Mouse (Mus musculus) inflammation-experienced regulatory T-cells, adult 6 months (primary cell): ENCODE measurements at regions not wholly inside any gene's neighbourhood (a gene's known extent, or its start where the extent isn't known, plus 50 kb on each side); places are given as distances from the start of the nearest gene placed in this dataset.
"Not testable (repeated sequence)": the region's sequence is repeated elsewhere in the genome, so short reads cannot be mapped to it uniquely, and the experiment has no call there.

Source experiments
- ATAC-seq: one replicate; pipeline ENCODE4 v1.8.0; 2017

DNA sequence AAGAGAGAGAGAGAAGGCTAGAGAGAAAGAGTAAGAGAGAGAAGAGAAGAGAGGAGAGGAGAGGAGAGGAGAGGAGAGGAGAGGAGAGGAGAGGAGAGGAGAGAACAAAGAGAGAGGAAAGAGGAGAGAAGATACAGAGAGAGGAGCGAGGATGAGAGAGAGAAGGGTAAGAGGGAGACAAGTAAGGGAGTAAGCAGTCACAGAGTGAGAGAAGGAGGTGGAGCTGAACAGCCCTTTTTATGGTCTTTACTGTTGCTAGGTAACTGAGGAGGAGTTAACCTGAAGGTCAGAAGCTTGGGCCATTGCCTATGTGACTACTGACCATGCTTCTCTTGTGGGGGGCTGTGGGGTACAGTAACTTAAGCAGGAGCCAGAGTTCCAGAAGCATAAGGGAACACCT, 430.2 kb downstream of the 1190002N15Rik start:
- not testable (repeated sequence) for ATAC-seq

DNA sequence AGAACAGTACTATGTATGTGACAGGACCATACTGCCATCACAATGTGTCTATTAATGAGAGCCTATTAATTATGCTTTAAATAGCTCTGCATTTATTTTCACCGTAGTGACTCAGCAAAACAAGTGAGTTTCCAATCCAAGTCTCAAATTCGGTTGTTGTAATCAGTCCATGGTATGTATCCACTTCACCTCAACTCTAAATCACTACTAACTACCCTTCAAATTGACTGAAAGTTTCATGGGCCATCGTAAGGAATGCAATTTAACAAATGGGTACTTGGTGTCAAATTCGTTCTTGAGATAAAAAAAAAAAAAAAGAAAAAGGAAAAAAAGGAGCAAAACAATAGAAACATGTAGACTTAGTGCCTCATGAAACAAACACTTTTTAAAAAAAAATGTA, 433.2 kb downstream of the 1190002N15Rik start:
- no peak for ATAC-seq

DNA sequence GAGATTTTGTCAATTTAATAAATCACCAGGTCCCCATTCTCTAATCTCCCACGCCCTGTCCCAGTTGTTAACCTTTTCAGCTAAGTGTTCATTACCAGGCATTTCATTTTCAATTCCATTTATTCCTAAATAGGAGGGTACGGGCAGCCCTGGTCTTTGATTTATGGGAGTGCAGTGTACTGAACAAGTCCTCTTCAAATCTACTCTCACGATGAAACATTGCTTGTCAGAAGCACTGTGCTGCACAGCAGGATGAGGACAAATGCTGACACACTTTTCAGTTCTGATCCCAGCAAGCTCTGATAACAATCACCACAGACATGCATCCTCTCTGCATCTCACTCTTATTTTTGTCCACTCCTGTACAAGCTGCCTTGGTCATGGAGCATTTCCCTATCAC, 435.9 kb downstream of the 1190002N15Rik start:
- ATAC-seq, result no peak

DNA sequence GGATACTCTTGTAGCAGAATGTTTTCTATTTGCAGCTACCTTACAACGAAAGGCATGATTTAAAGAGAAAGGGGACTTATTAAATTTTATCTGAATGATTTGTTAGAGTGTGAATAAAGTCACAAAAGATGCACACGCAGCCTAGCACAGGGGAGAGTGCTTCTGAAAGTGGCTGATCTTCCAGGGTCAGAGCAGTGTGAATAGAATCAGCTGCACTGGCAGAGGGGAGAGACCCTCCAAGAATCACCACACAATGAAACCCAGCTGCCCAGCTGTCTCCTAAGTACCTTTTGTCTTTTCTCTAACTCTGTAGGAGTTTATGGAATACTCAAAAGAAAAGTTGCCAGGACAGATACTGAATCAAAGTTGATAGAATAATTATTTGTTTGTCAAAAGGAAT, 443.1 kb downstream of the 1190002N15Rik start:
- ATAC-seq, result no peak

DNA sequence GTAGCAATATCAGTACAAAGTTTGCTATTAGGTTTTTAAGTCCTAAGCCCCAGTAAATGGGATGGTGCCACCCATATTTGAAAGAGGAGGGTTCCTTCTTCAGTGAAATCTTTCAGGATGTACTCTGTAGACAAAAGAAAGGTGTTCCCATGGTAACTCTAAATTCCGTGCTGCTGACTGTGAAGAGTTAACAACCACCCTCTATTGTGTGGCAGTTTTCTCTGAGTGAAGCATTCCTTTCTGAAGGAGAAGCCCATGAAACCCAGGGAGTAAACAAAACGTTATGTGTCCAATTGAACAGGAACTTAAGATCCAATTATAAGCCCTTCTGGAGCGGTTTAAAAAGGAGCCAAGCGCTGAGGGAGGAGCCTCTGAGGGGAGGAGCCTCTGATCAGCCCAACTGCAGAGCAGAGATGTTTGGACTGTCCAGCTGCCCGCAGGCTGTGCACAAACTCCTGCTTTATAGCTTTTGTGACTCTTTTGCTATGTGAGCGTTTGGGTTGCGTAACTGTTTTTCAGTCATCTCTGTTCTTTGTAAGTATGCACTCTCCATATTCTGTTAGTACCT, 446.1 kb downstream of the 1190002N15Rik start:
- ATAC-seq, result no peak

DNA sequence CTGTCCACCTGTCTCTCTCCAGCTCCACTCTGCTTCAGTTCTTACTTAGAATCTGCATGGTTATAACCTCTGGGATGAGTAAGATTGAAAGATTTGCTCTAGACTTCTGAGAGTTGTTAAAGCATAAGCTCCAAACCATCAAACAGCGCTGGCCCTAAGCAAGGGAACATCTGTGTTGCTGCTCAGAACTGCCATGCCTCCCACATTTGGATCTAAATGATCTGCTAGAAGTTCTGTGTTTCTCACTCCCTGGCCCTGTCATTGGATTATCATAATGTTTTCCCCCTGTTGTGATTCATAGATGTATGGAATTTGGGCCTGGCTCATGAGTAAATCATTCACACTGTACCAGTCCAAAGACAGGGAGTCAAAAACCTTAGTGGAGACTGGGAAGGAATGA, 448.1 kb downstream of the 1190002N15Rik start:
- ATAC-seq, result no peak

DNA sequence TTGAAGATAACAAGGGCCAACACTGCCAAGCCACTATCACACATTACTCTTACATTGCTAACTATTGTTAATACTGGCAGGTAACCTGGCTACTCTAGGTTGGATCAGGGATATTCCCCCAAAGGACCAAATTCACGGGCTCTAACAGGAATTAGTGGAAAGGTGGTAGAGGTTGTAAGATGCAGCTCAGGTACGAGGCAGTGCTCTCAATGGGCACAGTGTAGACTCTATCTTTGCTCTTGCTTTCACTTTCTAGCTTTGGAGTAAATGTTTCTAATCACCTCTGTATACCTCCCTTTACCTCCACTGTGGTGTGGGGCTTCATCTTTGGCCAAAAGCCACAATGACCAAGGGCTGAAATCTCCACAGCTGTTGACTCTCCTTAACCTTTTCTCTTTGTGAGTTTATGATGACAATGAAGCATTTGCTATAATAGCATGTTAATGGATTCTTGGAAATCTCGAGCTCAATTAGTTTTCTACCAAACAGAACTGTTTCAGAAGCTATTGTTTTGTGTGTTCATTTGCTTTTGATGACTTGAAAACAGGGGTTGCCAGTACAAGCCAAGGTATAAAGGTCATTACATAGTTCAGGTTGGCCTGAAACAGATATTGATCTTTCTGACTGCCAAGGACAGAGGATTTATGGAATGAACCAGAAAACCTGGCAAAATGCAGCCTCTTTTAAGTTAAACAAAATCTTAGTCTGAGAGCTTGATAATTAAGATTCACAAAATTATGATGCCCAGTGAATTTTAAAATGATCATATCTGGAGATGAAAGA, 454.1 kb downstream of the 1190002N15Rik start:
- ATAC-seq, result no peak

DNA sequence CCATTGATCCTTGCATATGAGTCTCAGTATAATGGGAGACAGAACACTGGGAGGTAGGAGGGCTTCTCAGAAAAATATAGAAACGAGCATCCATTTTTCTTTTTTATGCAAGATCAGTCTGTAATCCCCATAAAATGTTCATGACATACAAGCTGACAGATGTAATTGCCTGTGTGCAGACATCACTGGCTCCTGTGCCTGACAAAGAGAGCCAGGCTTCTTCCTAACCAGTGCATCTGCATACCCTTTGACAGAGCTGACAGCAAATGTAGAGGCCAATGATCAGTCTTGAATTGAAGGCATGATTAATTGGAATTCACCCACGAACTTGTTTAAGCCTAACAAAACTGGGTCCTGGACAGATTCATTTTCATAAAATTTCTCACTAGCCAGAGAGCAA, 463.0 kb downstream of the 1190002N15Rik start:
- ATAC-seq, result no peak

DNA sequence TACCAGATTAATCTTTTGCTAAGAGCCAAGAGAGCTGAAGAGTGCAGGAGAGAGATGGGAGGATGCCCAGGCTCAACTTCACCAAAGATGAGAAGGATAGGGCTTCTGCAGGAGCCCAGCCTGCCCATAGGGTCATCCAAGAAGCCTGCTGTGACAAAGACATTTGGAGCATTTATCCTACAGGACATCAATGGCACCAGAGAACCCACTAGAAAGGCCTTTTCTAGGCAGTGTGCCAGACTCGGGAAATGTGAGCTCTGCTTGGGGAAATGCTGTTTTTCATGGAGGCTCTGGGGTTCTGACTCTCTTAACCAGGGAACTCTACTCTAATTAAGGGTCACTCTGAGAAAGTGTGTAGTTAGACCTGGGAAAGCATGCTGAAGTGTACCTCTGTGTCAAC, 470.8 kb downstream of the 1190002N15Rik start:
- ATAC-seq, result no peak

DNA sequence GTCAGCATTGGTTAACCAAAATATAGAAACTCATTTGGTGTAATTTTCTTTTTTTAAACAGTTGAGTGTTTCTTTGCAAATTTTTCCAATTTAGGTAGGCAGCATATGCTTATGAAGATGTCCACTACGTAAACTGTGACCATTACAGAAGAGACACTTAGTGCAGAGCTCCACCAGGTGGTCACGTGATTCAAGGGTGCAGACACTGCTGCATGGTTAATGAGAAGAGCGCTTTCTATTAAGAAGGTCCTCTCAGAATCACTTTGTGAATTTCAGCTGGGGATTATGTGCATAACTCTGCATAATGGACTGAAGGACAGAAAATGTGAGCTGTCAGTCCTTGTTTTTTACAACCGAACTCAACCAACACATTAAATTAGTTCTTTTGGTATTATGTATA, 484.7 kb downstream of the 1190002N15Rik start:
- ATAC-seq, result no peak

DNA sequence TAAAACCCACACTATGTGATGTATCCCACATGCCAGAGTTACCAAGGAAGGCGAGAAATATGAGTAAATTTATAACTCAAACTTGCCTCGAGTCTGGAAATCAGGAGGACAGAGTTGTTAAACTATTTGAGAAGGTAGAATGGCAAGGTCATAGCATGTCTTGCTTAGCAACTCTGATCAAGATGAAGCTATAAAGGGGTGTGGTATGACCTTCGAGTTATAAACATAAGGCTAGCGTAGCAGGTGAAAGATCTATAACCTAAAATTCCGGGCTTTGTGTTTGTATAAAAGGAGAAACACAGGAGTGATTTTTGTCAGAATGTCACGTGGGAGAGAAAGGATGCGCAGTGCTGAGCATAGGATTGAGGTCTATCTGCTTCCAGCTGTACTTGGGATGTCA, 490.0 kb downstream of the 1190002N15Rik start:
- ATAC-seq, result no peak

DNA sequence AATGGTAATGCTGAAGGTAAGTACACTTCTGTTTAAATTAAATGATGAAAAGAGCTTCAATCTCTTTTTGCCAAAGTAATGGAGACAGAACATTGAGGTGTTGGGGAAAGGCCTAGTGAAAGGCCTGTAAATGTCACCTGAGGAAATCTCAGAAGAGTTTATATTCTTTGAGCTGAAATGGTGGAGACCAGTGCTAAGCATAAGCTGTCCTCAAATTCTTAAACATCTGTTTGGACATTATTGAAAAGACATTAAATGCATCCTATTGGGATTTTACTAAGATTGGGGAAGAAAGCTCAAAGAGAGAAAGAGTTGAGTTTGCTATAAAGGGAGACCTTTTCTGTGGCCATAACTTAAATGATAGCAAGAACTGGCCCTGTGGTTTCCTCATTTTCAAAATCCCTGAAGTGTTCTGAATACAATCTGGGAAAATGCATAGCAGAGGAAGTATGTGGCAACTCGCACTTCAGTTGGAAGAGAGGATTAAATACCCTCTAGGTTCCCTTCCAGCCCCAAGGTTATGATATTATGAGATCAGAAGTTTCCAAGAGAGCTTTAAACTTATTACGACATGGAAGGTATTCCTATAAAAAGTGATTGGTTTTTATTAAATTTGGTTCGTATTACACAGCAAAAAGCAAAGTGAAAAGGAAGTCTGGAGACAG, 492.3 kb downstream of the 1190002N15Rik start:
- no peak for ATAC-seq

DNA sequence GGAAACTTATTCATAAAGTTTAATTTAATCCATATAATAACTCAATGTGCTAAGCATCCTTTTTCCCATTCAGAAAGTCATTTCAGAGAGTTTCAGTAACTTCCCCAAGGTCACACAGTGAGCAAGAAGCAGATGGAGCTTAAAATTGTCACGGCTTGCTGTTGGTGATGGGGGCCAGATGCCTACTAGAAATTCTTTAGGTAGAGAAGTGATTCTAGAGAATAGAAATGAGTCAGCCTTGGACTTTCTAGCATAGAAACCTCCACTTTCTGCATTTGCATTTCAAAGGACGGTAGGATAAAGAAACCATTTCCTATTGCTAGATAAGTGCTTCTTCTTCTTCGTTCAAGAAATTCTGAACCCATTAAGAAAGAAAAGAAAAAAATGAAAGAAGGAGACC, 514.1 kb downstream of the 1190002N15Rik start:
- no peak for ATAC-seq

DNA sequence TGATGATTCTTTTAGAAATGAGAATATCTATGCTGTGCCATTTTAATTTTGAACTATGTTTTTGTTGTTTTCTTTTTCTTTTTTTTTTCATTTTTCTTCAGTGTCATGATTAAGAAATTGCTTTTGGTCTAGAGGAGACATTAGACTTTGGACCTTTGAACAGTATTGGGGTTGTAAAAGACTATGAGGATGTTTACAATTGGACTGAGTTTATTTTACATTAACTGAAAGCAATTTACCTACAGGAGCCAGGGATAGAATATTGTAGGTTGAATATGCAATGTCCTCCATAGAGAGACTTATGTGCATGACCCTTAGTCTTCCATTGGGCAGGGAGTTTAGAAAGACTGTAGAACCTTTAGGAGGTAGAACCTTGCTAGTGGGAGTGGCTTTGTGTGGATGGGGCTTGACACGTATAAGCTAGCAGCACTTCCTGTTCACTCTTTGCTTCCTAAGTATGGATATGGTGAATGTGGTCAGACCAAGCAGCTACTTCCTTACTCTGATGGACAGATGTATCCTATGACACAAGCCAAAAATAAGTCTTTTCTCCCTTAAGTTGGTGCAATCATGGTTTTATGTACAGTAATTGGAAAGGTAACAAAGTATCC, 516.5 kb downstream of the 1190002N15Rik start:
- no peak for ATAC-seq

DNA sequence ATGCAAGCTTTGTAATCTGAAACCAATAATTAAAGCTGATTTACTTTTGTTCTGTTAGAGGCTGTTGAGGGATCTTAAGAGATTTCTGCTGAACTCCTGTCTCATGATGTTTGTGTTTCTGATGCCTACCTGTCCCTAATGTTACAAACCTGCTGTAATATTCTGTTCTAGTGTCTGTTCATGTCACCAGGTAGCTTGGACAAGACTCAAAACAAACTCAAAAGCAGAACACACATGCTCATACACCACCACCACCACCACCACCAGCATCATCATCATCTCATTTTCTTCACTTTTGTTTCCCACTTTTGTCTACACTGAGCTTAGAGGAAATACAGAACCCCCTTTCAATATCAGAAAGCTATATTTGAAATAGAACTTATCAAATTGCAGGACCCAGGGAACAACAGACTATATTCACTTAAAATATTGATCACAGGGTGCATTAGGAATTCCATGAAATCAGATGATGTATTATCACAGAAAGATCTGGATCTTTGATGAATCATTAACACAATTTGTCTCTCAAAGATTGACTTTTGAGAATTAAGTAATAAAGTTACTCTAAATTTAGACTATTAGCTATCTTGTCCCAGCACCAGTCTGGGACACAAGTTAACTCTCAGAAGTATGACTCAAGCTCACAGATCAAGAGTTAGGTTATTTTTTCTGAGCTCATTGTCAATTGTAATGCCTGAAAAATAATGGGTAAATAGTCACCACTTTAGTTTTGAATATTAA, 521.0 kb downstream of the 1190002N15Rik start:
- no peak for ATAC-seq

DNA sequence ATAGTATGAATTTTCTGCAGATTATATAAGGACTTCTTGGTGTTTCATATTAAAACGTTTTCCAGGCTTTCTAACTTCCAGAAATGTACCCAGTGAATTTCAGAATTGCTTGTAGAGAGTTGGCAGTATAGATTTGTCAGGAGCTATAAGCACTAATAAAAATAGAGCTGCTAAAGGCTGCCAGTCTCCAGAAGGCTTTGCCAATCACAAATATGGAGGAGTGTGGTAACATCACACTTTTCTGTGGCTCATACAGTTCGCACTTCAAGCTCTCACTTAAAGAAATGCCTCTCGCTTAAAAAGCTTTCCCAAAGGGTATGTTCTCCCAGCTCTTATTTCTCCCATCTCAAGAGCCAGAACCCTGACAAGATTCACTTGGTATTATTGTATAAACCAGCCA, 545.7 kb downstream of the 1190002N15Rik start:
- ATAC-seq, result no peak

DNA sequence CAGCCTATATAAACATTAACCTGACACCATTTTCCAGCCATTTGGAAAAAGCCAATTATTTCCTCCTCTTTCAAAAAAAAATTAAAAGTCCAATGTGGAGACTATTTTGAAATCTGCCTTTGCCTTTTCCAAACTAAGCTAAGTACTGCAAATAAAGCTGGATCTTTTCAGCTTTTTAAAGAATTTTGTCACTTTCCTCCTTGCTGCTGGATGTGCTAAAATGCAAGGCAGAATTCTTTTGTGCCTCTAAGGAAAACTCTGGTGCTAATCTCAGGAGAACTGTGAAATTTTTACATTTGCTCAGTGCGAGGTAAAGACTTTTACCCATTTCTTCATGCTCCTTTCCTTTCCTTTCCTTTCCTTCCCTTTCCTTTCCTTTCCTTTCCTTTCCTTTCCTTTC, 546.7 kb downstream of the 1190002N15Rik start:
- no peak for ATAC-seq

DNA sequence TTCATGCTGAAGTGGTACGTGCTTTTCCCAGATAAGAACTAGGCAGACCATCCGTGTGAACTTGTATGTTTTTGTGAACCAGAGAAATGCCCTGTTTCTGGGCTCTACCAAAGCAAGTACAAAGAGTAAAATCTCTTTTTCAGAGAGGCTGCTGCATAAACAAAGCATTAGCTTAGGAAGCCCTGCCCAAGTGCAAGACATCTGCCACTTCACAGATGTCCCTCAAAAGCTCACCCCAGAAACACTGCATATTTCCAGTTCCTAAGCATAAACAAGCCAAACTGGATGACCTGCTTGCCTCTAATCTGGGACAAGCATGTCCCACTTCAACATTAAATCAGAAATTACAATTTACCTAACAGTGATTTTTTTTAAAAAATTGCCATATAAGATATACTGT, 556.7 kb downstream of the 1190002N15Rik start:
- no peak for ATAC-seq

DNA sequence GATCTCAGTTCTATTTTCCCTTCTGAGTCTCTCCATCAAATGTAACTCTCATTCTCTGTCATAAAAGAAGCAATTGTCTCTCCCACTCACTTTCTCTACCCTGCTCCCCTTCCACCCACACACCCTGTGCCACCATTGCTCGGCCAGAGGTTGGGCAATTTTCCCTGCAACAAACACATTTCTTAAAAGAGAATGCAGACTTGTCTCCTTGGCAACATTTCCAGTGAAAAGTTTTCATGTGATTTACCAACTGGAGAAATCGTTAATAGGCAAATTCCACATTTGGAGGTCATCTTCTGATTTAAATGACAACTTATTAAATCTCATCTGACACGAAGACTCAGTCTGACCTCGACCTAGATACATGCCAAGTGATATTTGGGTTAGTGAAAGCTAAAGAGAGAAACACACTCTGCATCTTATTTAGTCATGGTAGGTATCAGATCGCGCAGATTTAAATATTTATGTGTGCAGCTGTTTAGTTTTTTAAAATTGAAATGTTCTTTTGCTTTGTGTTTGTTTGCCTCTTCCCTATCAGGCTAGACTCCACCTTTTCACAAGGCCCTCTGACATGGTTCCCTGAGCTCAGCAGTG, 568.1 kb downstream of the 1190002N15Rik start:
- ATAC-seq, result no peak

DNA sequence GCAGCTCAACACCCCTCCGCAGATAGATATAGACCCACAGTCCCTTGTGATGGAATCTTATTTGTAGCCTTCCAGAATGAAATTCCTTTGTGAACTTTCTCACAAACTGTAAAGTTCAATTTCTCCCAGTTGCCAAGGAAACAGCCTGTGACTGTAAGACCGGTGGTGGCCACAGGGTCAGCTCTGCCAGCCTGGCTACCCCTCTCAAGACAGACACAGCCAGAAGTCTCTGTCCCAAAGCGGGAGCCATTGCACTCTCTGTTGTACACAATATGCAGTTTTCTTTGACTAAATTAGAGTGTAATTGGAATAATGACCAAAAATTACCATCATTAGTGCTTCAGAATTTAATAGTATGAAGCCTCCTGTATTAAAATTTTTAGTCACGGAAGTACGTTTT, 568.8 kb downstream of the 1190002N15Rik start:
- ATAC-seq, result no peak

DNA sequence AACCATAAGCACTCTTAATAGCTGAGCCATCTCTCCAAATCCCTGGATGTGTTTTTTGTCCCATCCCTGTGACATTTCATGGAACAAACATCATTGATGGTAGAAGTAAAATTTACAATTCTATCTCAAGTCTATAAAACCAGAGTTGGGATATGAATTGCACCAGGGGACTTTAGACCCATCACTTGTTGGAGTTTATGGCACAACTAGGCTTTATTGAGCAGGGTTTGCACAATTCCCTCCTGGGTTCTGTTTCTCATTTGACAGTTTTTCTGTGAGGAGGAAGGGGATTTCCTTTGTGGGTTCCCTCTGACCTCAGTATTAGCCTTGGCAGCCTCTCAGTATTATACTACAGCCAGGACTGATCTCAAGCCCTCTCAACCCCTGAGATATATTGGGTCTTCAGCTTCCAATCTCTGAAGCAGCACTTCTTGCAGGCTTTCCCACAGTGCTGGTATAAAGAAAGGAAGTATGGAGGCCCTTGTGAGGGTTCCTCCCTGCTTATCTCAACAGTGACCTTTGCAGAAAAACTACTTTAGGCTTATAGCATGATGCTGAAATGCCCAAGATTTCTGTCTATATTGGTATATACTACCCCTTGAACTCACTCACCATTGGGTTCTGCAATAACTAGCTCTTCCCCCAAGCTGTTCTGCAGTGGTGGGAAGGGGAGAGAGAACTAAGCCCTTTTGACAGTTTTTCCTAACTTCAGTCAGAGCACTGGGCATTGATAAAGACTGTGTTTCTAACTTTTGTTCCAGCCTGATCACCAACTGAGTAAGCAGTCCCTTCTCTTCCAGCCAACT, 582.4 kb downstream of the 1190002N15Rik start:
- no peak for ATAC-seq

DNA sequence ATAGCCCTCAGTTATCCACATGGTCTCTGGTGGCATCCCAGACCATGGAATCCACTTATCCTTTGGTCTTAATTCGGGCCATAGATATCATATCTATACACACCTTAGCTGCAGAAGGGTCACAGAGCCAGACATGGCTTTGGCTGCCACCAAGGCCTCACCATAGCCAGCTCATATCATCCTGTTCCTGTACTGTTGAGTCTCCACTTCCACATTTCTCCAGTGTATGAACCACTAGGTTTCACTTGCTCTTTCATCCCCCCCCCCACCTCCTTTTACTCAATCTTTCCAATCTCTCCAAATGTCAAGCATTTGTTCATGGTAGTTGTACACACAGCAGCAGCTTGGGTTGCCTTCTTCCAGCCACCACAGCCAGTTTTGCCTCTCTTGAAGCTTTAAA, 589.2 kb downstream of the 1190002N15Rik start:
- no peak for ATAC-seq
